Mouse (Mus musculus) midbrain, embryonic 15.5 days (tissue): ENCODE measurements at regions not wholly inside any gene's neighbourhood (a gene's known extent, or its start where the extent isn't known, plus 50 kb on each side); places are given as distances from the start of the nearest gene placed in this dataset.

Experiments used
- ATAC-seq: fragments of 200-750 bp; cut with Nextera tagmentation; replicated peaks from 2 replicates; pipeline ENCODE4 v1.8.0; 2017; ENCODE audit warnings: moderate TSS enrichment
- H3K27ac ChIP-seq: fragments of 300-500 bp; sonication (generic); 2 replicates; pipeline ENCODE4 v1.5.1; 2015; ENCODE audit warnings: mild to moderate bottlenecking, inconsistent platforms
- H3K27me3 ChIP-seq: fragments of 300-500 bp; sonication (generic); replicated peaks from 2 replicates; pipeline ENCODE4 v1.6.1; 2015; ENCODE audit warnings: inconsistent platforms
- H3K36me3 ChIP-seq: fragments of 300-500 bp; sonication (generic); replicated peaks from 2 replicates; pipeline ENCODE4 v1.6.1; 2015; ENCODE audit warnings: inconsistent platforms
- H3K4me1 ChIP-seq: fragments of 300-500 bp; sonication (generic); 2 replicates; pipeline ENCODE4 v1.6.1; 2015; ENCODE audit warnings: inconsistent platforms
- H3K4me2 ChIP-seq: fragments of 300-500 bp; sonication (generic); 2 replicates; pipeline ENCODE4 v1.6.1; 2015; ENCODE audit warnings: inconsistent platforms, mild to moderate bottlenecking, moderate library complexity
- H3K4me3 ChIP-seq: fragments of 300-500 bp; sonication (generic); 2 replicates; pipeline ENCODE4 v1.5.1; 2015; ENCODE audit warnings: mild to moderate bottlenecking, inconsistent platforms
- H3K9ac ChIP-seq: fragments of 300-500 bp; sonication (generic); 2 replicates; pipeline ENCODE4 v1.6.1; 2015; ENCODE audit warnings: mild to moderate bottlenecking, inconsistent platforms
- H3K9me3 ChIP-seq: fragments of 300-500 bp; sonication (generic); 2 replicates; pipeline ENCODE4 v1.6.1; 2016; ENCODE audit warnings: inconsistent platforms
- WGBS: fragments of 180-500 bp; shearing (Covaris S2); methylation state at CpG from one replicate; pipeline ENCODE4 v1.1.7; 2015; ENCODE audit warnings: mixed read lengths; 5-methylcytosine and 5-hydroxymethylcytosine counted together

DNA sequence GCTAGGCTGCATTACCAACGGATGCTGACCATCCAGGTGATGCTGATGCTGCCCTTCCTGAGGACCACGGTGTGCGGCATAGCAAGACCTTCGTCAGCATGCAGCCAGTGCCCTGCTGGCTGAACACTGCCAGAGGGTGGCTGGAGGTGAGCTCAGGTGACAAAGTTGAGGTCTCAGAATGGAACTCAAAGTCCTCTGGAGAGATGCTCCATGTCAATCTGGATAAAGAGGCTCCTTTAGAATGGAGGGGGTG is 109.4 kb upstream of the Mkln1 start:
- no peak overlapping the region for H3K4me3 ChIP-seq
- WGBS = 92% methylated on average over 4 of the region's 4 CpGs
- ATAC-seq = no peak
- H3K4me1 ChIP-seq = peaks cover 3% of the 10 kb centered on the region; the same call in 1 of the 2 replicates
- H3K27ac ChIP-seq = no peak overlapping the region
- no peaks in the 10 kb centered on the region for H3K27me3 ChIP-seq
- no peak overlapping the region for H3K4me2 ChIP-seq
- no peaks in the 10 kb centered on the region for H3K36me3 ChIP-seq
- no peak overlapping the region for H3K9ac ChIP-seq
- no peaks in the 10 kb centered on the region for H3K9me3 ChIP-seq

DNA sequence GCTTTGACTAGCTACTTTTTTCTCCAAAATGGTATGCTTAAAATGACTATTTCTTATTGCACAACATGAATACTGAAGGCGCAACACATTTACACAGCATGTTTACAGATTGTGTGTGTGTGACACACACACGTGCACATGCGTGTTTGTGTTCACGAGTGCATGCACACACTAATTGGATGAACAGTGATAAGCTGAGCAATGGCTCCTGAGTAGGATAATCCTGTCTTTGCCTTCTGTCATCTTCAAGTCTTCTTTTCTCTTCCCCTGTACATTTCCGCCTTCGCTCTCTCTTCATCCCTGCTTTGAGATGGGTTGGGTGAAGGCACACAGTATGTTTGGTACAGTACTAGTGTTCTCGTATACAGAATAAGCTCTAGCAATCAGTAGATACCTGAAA is 106.5 kb upstream of the Mkln1 start:
- Histone ChIP-seq H3K27ac (no peak overlapping the region), H3K4me3 (no peak overlapping the region), H3K4me2 (no peak overlapping the region), H3K36me3 (no peaks in the 10 kb centered on the region), H3K9me3 (no peaks in the 10 kb centered on the region), H3K9ac (no peak overlapping the region), H3K4me1 (peaks cover 3% of the 10 kb centered on the region; the same call in 1 of the 2 replicates), H3K27me3 (no peaks in the 10 kb centered on the region)
- WGBS = 90% methylated on average over 7 of the region's 7 CpGs
- ATAC-seq = no peak

DNA sequence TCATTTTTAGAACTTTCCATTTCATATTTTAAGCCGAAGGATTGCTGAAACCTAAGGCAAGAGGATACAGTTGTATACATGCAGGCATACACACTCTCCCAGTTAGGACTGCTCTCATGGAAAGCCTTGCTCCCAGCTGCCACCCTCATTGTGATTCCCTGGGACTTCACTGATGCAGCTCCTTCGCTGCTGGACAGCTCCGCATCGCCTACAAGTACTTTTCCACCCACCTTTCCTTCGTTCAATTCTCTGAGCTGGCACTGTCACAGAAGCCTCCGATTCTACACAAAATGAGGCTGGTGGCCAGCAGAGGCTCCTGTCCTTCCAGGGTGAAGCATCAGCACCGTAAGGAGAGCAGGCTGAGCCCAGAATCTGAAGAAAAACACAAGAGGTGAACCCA is 105.5 kb upstream of the Mkln1 start:
- 60% methylated on average over 7 of the region's 7 CpGs for WGBS
- H3K27me3 ChIP-seq = no peaks in the 10 kb centered on the region
- H3K9ac ChIP-seq = no peak overlapping the region
- H3K27ac ChIP-seq = no peak overlapping the region
- no peak overlapping the region for H3K4me3 ChIP-seq
- H3K4me2 ChIP-seq = no peak overlapping the region
- ATAC-seq = no peak
- H3K36me3 ChIP-seq = no peaks in the 10 kb centered on the region
- peaks cover 3% of the 10 kb centered on the region; the same call in 1 of the 2 replicates for H3K4me1 ChIP-seq
- H3K9me3 ChIP-seq = no peaks in the 10 kb centered on the region

DNA sequence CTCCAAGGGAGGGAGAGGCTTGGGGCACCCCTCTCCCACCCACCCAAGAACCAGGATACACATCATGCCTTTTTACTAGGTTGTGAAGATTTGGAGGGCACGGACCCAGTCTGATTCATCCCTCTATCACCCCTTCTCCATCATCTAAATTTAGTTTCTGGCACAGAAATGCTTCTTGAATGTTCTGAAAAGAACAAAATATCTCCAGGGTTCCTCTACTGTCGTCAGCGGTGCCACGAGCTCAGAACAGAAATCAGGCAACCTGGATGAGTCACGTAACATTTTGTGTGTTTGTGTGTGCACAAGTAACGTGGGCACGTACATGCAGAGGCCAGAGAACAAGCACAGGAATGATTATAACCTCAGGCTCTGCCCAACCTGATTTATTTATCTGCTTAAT is 99.1 kb upstream of the Mkln1 start:
- no peak for ATAC-seq
- WGBS = 91% methylated on average over 7 of the region's 7 CpGs
- no peaks in the 10 kb centered on the region for H3K9me3 ChIP-seq

DNA sequence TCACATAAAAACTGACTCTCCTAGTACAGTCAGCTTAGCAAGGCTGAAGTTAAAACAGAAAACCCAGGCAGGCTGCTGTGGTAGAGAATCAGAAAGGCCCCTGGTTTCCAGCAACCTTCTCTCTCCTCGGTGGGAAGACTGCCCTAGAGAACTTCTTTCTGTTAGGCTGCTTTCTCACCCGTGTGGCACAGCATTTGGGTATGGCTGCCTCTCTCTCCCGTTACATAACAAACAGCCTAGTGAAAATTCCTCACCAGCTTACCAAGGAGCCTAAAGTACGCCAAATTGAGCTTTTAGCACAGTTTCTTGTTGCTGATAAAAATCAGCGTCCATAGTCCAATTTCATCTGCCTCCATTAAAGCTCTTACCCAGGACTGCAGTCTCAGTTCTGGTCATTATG is 92.8 kb upstream of the Mkln1 start:
- H3K4me3 ChIP-seq = no peak overlapping the region
- 65% methylated on average over 5 of the region's 5 CpGs for WGBS
- no peaks in the 10 kb centered on the region for H3K4me1 ChIP-seq
- H3K9ac ChIP-seq = no peak overlapping the region
- H3K4me2 ChIP-seq = no peak overlapping the region
- no peak for ATAC-seq
- no peaks in the 10 kb centered on the region for H3K36me3 ChIP-seq
- no peak overlapping the region for H3K27ac ChIP-seq
- H3K27me3 ChIP-seq = no peaks in the 10 kb centered on the region
- no peaks in the 10 kb centered on the region for H3K9me3 ChIP-seq

More for the DNA sequence above, 99.1 kb upstream of the Mkln1 start:
- Histone ChIP-seq H3K4me3 (no peak overlapping the region), H3K4me2 (no peak overlapping the region), H3K27ac (no peak overlapping the region), H3K4me1 (no peaks in the 10 kb centered on the region), H3K36me3 (no peaks in the 10 kb centered on the region), H3K9ac (no peak overlapping the region), H3K27me3 (no peaks in the 10 kb centered on the region)

DNA sequence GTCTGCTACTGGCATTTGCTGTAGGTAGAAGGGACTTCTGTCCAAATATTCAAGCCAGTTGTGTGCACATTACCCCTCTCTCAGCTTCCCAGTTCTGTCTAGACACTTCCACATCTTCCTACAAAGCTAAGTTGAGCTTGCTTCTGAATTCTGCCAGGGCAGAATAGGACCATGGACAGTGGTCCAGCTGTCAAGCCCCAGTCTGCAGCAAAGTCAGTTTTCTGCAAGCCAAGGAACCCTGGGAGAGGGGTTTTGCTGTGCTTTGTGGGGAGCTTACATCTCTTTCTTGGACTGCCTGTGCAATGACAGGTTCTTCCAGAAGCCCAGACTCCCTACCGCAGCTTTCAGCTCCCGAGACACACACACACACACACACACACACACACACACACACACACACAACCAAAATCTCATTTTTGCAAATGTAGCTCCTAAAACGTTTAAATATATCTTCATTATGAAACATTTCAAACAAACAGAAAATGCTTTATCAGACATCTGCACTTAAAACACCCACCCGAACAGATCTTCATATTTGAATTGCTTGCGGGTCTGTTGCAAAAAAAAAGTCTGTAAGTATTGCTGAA is 91.4 kb upstream of the Mkln1 start:
- Histone ChIP-seq H3K9me3 (no peaks in the 10 kb centered on the region), H3K36me3 (no peaks in the 10 kb centered on the region), H3K9ac (no peak overlapping the region), H3K4me2 (no peak overlapping the region), H3K4me3 (no peak overlapping the region), H3K27ac (no peak overlapping the region), H3K4me1 (no peaks in the 10 kb centered on the region), H3K27me3 (no peaks in the 10 kb centered on the region)
- 78% methylated on average over 5 of the region's 5 CpGs for WGBS
- ATAC-seq = no peak

DNA sequence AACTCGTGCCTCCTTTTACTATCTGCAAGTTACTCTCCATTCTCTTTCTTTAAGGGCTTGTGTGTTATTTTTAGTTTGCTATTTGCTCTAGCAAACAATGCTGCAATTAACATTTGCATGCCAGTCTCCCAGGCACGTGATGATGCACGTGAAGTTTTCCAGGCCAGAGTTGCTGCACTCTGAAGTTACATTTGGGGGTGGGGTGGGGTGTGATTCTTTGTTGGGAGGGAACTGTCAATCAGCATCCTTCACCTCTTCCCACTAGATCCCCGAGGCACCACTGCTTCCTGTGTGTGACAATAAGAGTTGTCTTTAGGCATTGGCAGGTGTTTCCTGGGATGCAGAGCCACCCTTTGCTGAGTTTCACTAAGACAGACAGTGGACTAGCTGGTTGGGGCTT is 90.6 kb upstream of the Mkln1 start:
- Histone ChIP-seq H3K27me3 (no peaks in the 10 kb centered on the region), H3K4me3 (no peak overlapping the region), H3K9ac (no peak overlapping the region), H3K4me2 (no peak overlapping the region), H3K4me1 (no peaks in the 10 kb centered on the region), H3K27ac (no peak overlapping the region), H3K36me3 (no peaks in the 10 kb centered on the region), H3K9me3 (no peaks in the 10 kb centered on the region)
- WGBS = 33% methylated on average over 4 of the region's 4 CpGs
- no peak for ATAC-seq

DNA sequence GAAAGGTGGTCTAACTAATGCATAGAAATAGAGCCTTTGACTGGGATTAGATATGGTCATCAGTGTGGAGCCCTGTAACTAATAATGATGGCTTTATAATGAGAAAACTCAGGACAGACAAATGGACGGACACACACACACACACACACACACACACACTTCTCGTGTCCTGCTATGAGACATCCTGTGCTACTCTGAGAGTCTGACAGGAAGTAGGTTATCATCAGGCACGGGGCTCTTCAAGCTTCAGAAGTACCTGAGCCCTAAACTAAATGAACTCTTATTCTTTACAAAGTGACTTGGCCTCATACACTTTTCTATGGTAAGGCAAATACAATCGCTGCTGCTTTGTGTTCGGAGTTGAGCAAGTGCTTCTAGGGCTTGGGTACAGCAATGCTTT is 87.9 kb upstream of the Mkln1 start:
- Histone ChIP-seq H3K4me1 (no peaks in the 10 kb centered on the region), H3K4me3 (no peak overlapping the region), H3K4me2 (no peak overlapping the region), H3K9ac (no peak overlapping the region), H3K9me3 (no peaks in the 10 kb centered on the region), H3K36me3 (no peaks in the 10 kb centered on the region), H3K27ac (no peak overlapping the region), H3K27me3 (no peaks in the 10 kb centered on the region)
- ATAC-seq = no peak
- WGBS = 78% methylated on average over 5 of the region's 5 CpGs

DNA sequence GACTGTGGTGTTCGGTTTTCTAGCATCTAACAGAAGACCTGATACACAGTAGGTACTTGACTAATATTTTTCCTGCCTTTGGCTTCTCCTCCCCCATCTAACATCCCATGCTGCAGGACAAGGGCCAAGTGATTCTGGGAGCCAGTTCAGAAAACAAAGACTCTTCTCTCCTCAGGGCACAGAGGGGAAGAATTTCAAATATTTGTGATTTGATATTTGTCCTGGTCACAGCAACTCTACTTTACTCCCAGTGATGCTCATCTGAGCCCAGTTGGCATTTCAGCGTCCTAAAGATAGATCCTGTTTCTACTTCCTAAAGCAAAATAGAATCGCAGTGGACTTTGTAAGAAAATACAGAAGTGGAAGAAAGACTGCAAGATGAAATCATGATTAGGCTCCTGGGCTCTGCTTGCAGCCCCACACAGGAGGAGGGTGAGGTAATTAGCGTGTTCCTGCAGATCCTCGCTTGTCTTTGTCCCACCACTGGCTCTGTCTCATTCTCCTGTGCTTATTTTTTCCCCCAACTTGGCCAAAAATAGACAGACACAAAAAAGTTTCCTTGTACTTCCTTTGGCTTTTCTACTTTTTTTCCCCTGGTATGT is 84.6 kb upstream of the Mkln1 start:
- 80% methylated on average over 5 of the region's 5 CpGs for WGBS
- no peaks in the 10 kb centered on the region for H3K36me3 ChIP-seq

DNA sequence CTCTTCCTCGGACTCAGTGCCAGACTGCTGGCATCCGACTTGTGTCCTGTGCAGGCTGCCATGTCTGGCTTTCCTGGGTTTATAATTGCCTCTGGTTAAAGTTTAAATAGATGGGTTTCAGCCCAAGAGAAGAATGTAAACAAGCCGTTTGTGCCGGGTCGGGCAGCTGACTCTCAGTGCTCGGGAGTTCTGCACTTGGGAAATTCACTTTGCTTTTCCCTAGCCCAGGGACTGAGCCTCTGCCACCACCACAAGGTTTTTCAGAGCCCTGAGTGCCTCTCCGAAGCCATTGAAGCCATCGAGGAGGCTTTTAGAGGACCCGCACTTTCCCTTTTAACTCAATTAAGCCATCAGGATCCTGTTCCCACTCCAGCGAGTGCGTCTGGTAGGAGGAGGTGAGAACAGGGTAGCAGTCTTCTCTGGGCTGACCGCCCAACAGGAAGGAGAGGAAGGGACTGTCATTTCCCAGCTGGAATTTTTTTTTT is 80.8 kb upstream of the Mkln1 start:
- no peak overlapping the region for H3K9ac ChIP-seq
- H3K9me3 ChIP-seq = no peaks in the 10 kb centered on the region
- no peak for ATAC-seq
- 16% methylated on average over 12 of the region's 12 CpGs for whole genome bisulfite sequencing
- no peaks in the 10 kb centered on the region for H3K4me1 ChIP-seq
- H3K4me3 ChIP-seq = no peak overlapping the region
- H3K27me3 ChIP-seq = no peaks in the 10 kb centered on the region
- H3K27ac ChIP-seq = no peak overlapping the region
- no peaks in the 10 kb centered on the region for H3K36me3 ChIP-seq
- H3K4me2 ChIP-seq = no peak overlapping the region

More for the DNA sequence above, 84.6 kb upstream of the Mkln1 start:
- H3K27ac ChIP-seq = no peak overlapping the region
- no peak overlapping the region for H3K9ac ChIP-seq
- H3K27me3 ChIP-seq = no peaks in the 10 kb centered on the region
- H3K4me1 ChIP-seq = no peaks in the 10 kb centered on the region
- H3K4me3 ChIP-seq = no peak overlapping the region
- ATAC-seq = no peak
- H3K9me3 ChIP-seq = no peaks in the 10 kb centered on the region
- H3K4me2 ChIP-seq = no peak overlapping the region

DNA sequence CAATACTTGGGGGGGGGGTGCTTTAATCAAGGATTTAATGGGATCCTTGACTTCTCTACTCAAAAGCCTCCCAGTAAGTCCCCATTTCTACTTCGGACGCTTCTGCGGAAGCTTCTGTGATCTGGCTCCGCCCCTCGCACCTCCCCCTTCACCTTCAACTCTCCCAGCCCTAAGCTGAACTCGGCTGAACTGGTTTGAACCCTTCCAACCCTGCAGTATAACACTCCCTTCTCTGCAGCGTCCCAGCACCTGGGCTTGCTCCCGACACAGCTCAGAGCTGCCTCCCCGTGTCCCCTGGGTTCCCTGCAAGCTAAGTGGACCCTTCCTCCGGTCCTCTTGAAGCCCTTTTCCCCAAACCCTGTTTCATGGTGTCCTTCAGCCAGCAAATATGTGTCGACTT is 80.0 kb upstream of the Mkln1 start:
- no peak overlapping the region for H3K27ac ChIP-seq
- no peaks in the 10 kb centered on the region for H3K36me3 ChIP-seq
- H3K4me2 ChIP-seq = no peak overlapping the region
- H3K4me3 ChIP-seq = no peak overlapping the region
- peaks cover 2% of the 10 kb centered on the region for H3K4me1 ChIP-seq
- H3K27me3 ChIP-seq = no peaks in the 10 kb centered on the region
- ATAC-seq = no peak
- WGBS = 6% methylated on average over 11 of the region's 11 CpGs
- no peaks in the 10 kb centered on the region for H3K9me3 ChIP-seq
- no peak overlapping the region for H3K9ac ChIP-seq

DNA sequence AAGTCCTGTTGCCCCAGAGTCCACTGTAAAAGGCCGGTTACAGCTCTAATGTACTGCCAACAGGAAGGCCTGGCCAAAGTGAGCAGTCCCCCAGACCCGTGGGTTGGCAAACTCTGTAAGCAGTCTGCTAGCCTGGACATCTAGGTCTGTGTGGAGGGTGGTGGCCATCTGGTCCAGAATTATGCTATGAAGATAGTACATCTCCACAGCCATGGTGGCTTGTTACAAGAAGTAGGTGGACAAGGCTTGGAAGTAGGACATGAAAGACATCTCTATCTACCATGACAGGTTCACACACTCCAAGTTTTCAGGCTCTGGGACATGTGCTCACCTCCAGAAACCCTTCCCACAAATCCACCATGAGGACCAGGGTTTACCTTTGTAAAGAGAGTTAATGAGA is 79.1 kb upstream of the Mkln1 start:
- no peak overlapping the region for H3K9ac ChIP-seq
- H3K9me3 ChIP-seq = no peaks in the 10 kb centered on the region
- H3K4me2 ChIP-seq = no peak overlapping the region
- peaks cover 9% of the 10 kb centered on the region for H3K4me1 ChIP-seq
- no peak for ATAC-seq
- WGBS = 85% methylated on average over 2 of the region's 2 CpGs
- no peaks in the 10 kb centered on the region for H3K36me3 ChIP-seq
- no peaks in the 10 kb centered on the region for H3K27me3 ChIP-seq
- no peak overlapping the region for H3K27ac ChIP-seq
- H3K4me3 ChIP-seq = no peak overlapping the region

DNA sequence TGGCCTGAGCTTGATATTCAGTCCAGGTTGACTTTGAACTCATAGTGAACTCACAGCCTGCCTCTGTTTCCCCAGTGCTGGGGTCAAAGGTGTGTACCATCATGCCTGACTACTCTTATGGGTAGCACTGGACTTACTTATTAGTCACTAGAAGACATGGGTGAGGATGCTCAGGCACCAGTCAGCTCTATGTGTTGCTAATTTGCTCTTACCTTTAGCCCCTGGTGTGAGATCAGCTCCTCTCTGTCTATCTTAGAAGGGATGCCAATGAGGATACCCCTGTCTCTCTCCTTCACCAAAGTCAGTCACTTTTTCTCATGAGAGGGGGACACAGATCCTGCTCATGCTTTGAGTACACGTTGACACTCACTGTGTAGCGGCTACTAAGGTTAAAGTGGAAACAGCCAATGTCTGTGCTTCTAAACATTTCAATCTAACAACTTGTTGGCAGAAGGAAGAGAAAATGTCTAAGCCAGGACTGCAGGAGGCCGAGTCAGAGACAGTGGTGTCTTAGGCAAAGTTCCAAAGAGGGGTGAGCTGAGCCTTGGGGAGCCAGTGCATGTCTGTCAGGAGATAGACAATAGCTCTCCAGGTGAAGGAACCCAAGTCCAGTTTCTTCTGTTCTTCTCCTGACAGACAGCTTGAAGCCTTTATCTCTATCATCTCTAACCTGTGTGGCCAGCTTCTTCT is 78.2 kb upstream of the Mkln1 start:
- Histone ChIP-seq H3K4me3 (no peak overlapping the region), H3K9me3 (no peaks in the 10 kb centered on the region), H3K27me3 (no peaks in the 10 kb centered on the region), H3K27ac (no peak overlapping the region), H3K36me3 (no peaks in the 10 kb centered on the region), H3K4me2 (no peak overlapping the region), H3K9ac (no peak overlapping the region), H3K4me1 (peaks cover 18% of the 10 kb centered on the region)
- ATAC-seq = no peak
- 75% methylated on average over 3 of the region's 3 CpGs for WGBS
